In genomic region chr7:127614511-127614890, GRCm38 (mm10) we compare ENCODE assay signal across 1 mouse cellular context.
A peak's percentile ranks its signal among the peaks of the same experiment; 100 is the strongest.
TF ChIP-seq lines count a peak whose summit lies in the region.

No protein-coding gene starts in this region.

TF ChIP-seq in MEL, 35 proteins besides CTCF, POLR2A, EP300 and RAD21 (continued from another document):
- TF ChIP-seq NRF1 (IDR thresholded peaks at IDR 0.05; ENCODE audit: insufficient read depth, low read depth, low read length, poor library complexity, severe bottlenecking): 0 out of 2 replicates have a peak, but pooled peaks have one; percentile 11
- no peak for TF ChIP-seq GATA1 (IDR thresholded peaks at IDR 0.05; ENCODE audit: low read depth, low read length)
- TF ChIP-seq MXI1 (IDR thresholded peaks at IDR 0.05; ENCODE audit: low read depth, low read length): no peak; the same call in 1 of the 2 replicates
- no peak for TF ChIP-seq ZNF384 (IDR thresholded peaks at IDR 0.05; ENCODE audit: low read depth, low read length)
- no peak for TF ChIP-seq MYB (IDR thresholded peaks at IDR 0.05; ENCODE audit: low read depth, low read length)
- no peak for TF ChIP-seq ZC3H11A (IDR thresholded peaks at IDR 0.05; ENCODE audit: low read depth, low read length)
- TF ChIP-seq SIN3A (IDR thresholded peaks at IDR 0.05; ENCODE audit: low read length): no peak
- TF ChIP-seq MYC (IDR thresholded peaks at IDR 0.05; ENCODE audit: low read depth, low read length): 0 out of 2 replicates have a peak, but pooled peaks have one; percentile 46
- TF ChIP-seq NELFE (IDR thresholded peaks at IDR 0.05; ENCODE audit: low read depth, low read length): no peak
- no peak for TF ChIP-seq BHLHE40 (IDR thresholded peaks at IDR 0.05; ENCODE audit: borderline replicate concordance, low read depth, low read length)
- no peak for TF ChIP-seq ZMIZ1 (IDR thresholded peaks at IDR 0.05; ENCODE audit: low read depth, low read length)
- TF ChIP-seq TBP (IDR thresholded peaks at IDR 0.05; ENCODE audit: low read depth, low read length): no peak
- no peak for TF ChIP-seq POLR2AphosphoS5 (IDR thresholded peaks at IDR 0.05; ENCODE audit: borderline replicate concordance, low read depth, low read length)
